In the genomic region with DNA sequence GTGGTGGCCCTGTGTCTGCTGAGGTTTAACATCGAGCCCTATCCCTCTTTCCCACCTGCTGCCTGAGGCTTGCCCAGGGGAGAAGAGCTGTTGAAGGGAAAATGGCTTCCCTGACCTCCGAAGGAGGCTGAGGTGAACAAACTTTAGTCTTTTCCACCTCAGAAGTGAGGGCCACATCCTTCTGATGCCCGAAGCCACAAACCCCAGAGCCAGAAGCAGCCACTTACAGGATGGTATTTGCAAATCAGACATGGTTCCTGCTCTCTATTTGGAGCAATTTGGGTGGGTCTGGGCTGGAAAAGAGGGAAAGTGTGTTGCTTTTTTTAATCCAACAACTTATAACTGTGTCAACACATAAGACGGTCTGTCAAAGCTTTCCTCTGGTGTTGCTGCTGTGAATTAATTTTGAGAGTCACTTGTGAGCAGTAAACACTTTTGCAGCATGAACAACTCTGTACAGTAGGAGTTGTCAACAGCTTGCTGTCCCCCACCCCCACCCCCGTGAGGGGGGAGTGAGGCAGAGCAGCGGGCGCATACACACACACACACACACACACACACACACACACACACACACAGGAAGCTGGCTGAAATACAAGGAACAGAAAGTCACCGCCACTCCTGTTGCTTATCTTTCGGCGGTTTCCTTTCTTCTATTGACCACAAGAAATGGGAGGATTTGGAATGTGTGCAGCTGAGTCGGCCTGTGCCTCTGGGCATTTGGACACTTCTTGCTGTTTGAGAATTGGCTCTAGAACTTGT, we compare ENCODE assay signal across 8 mouse cellular contexts.
DNase-seq lines count a peak whose midpoint lies in the region; ATAC-seq and TF ChIP-seq lines count a peak whose summit lies in the region.

No protein-coding gene starts in this region.

- H3K27me3 ChIP-seq in forebrain, embryonic 15.5 days = no peaks in the 10 kb centered on the region
- H3K27me3 ChIP-seq in hindbrain, postnatal 0 days (ENCODE audit: insufficient read depth, low read length) = no peaks in the 10 kb centered on the region
- no peaks in the 10 kb centered on the region for H3K27me3 ChIP-seq in liver, embryonic 16.5 days (ENCODE audit: control insufficient read depth, insufficient read depth, low read depth, low read length)
- no peaks in the 10 kb centered on the region for H3K27me3 ChIP-seq in spleen, adult 2 months (ENCODE audit: control insufficient read depth, insufficient read depth, low read length)

- intact Hi-C loops in left cerebral cortex, postnatal 10 days (cut with DNase I) = loop anchor here (10.0 kb wide), 1 partner anchor 333 kb away; no protein-coding TSS in a partner anchor

- no peak for TF ChIP-seq CTCF in hindbrain, postnatal 0 days (IDR thresholded peaks at IDR 0.05; ENCODE audit: low read depth)
- no peak for TF ChIP-seq CTCF in spleen, adult 2 months (IDR thresholded peaks at IDR 0.05; ENCODE audit: extremely low read depth, insufficient read depth, insufficient read length, insufficient replicate concordance)

- H3K4me1 ChIP-seq in forebrain, embryonic 15.5 days = peaks cover 56% of the 10 kb centered on the region
- peaks cover 27% of the 10 kb centered on the region for H3K4me1 ChIP-seq in hindbrain, postnatal 0 days (ENCODE audit: insufficient read depth, low read length)
- H3K4me1 ChIP-seq in liver, embryonic 16.5 days (ENCODE audit: control insufficient read depth, low read depth, low read length) = no peaks in the 10 kb centered on the region; the same call in 1 of the 2 replicates
- H3K4me1 ChIP-seq in spleen, adult 2 months (ENCODE audit: control insufficient read depth, insufficient read depth, insufficient read length) = peaks cover 15% of the 10 kb centered on the region; the same call in 1 of the 2 replicates

- 34% methylated on average over 11 of the region's 11 CpGs for WGBS in forebrain, embryonic 15.5 days
- 39% methylated on average over 11 of the region's 11 CpGs for WGBS in hindbrain, postnatal 0 days
- WGBS in liver, embryonic 16.5 days (ENCODE audit: insufficient replicate concordance) = 13% methylated on average over 11 of the region's 11 CpGs
- 7% methylated on average over 11 of the region's 11 CpGs for WGBS in spleen, adult 2 months

- H3K4me3 ChIP-seq in forebrain, embryonic 15.5 days = no peak overlapping the region
- H3K4me3 ChIP-seq in hindbrain, postnatal 0 days (ENCODE audit: low read length) = no peak overlapping the region
- no peak overlapping the region for H3K4me3 ChIP-seq in liver, embryonic 16.5 days (ENCODE audit: low read depth, low read length)
- no peak overlapping the region for H3K4me3 ChIP-seq in spleen, adult 2 months (ENCODE audit: extremely low read depth, insufficient read depth, insufficient read length)

- no peaks in the 10 kb centered on the region for H3K36me3 ChIP-seq in forebrain, embryonic 15.5 days
- no peaks in the 10 kb centered on the region for H3K36me3 ChIP-seq in hindbrain, postnatal 0 days (ENCODE audit: insufficient read depth, low read length)
- no peaks in the 10 kb centered on the region for H3K36me3 ChIP-seq in liver, embryonic 16.5 days (ENCODE audit: control insufficient read depth, insufficient read depth)
- H3K36me3 ChIP-seq in spleen, adult 2 months (ENCODE audit: control insufficient read depth, insufficient read depth, low read length) = peaks cover 2% of the 10 kb centered on the region; the same call in 1 of the 2 replicates

- peak overlapping the region; percentile 38 for H3K27ac ChIP-seq in forebrain, embryonic 15.5 days (replicated peaks)
- H3K27ac ChIP-seq in hindbrain, postnatal 0 days = peak overlapping the region; percentile 32; the same call in 1 of the 2 replicates
- H3K27ac ChIP-seq in liver, embryonic 16.5 days (ENCODE audit: low read length) = no peak overlapping the region
- peak overlapping the region; percentile 81 for H3K27ac ChIP-seq in spleen, adult 2 months (ENCODE audit: insufficient read depth, low read length)

- 0 out of 2 replicates have a peak, but pooled peaks have one; percentile 39 for ATAC-seq in forebrain, embryonic 15.5 days (replicated peaks)
- no peak for ATAC-seq in hindbrain, postnatal 0 days
- 0 out of 2 replicates have a peak, but pooled peaks have one; percentile 13 for ATAC-seq in liver, embryonic 16.5 days (ENCODE audit: low read depth)
- no peak for ATAC-seq in erythroblast, adult 5-6 weeks (replicated peaks; ENCODE audit: low FRiP score, poor library complexity, severe bottlenecking)

- no peak overlapping the region for H3K4me2 ChIP-seq in forebrain, embryonic 15.5 days (replicated peaks)
- no peak overlapping the region for H3K4me2 ChIP-seq in hindbrain, postnatal 0 days (ENCODE audit: low read depth, low read length)
- no peak overlapping the region for H3K4me2 ChIP-seq in liver, embryonic 16.5 days (ENCODE audit: low read depth, low read length)

- peak; percentile 51 to 87 for DNase-seq in left cerebral cortex, postnatal 10 days (ENCODE audit: extremely low spot score in 1 of 2, low spot score in 2 of 2)
- DNase-seq in left cerebral cortex, adult 8-10 months (ENCODE audit: low spot score in 2 of 2) = no peak
- peak; percentile 51 for DNase-seq in NIH3T3 (ENCODE audit: low read depth)
- DNase-seq in hindbrain, postnatal 0 days (ENCODE audit: low spot score) = peak; percentile 39
- DNase-seq in spleen, adult 2 months (ENCODE audit: low read depth in 1 of 2, low spot score in 2 of 2) = peak in 1 of 2 experiments; percentile 71

- no peak overlapping the region for H3K9ac ChIP-seq in forebrain, embryonic 15.5 days (replicated peaks)
- H3K9ac ChIP-seq in hindbrain, postnatal 0 days (replicated peaks; ENCODE audit: low read length) = no peak overlapping the region
- H3K9ac ChIP-seq in liver, embryonic 16.5 days (ENCODE audit: low read depth, low read length) = no peak overlapping the region

- no peak for TF ChIP-seq POLR2A in spleen, adult 2 months (IDR thresholded peaks at IDR 0.05; ENCODE audit: low read depth, low read length)

- no peaks in the 10 kb centered on the region for H3K9me3 ChIP-seq in forebrain, embryonic 15.5 days
- no peaks in the 10 kb centered on the region for H3K9me3 ChIP-seq in hindbrain, postnatal 0 days (ENCODE audit: low read length)
- H3K9me3 ChIP-seq in liver, embryonic 16.5 days (replicated peaks; ENCODE audit: control insufficient read depth, low read length) = no peaks in the 10 kb centered on the region

Comparison
In these comparisons a context has a peak if more than half of its experiments do, and no peak if none do; other contexts are left out.
1. DNase-seq: peak in left cerebral cortex, postnatal 10 days (2 of 2), NIH3T3 (single experiment) and hindbrain, postnatal 0 days (single experiment); none in left cerebral cortex, adult 8-10 months (0 of 2).
2. ATAC-seq: peak in forebrain, embryonic 15.5 days (single experiment) and liver, embryonic 16.5 days (single experiment); none in hindbrain, postnatal 0 days (single experiment) and erythroblast, adult 5-6 weeks (single experiment).